In genomic region chr2:44311216-44311615, GRCm38 (mm10) we compare ENCODE assay signal across 8 mouse cellular contexts.
DNase-seq lines count a peak whose midpoint lies in the region; ATAC-seq lines count a peak whose summit lies in the region.

No protein-coding gene starts in this region.

- peaks cover 10% of the 10 kb centered on the region; the same call in 1 of the 2 replicates for H3K4me1 ChIP-seq in lung, embryonic 15.5 days
- H3K4me1 ChIP-seq in forebrain, embryonic 12.5 days, result peaks cover 15% of the 10 kb centered on the region
- no peaks in the 10 kb centered on the region; the same call in 1 of the 2 replicates for H3K4me1 ChIP-seq in limb, embryonic 11.5 days (ENCODE audit: control insufficient read depth, insufficient read depth, low read length)

- H3K4me3 ChIP-seq in lung, embryonic 15.5 days, result no peak overlapping the region
- H3K4me3 ChIP-seq in forebrain, embryonic 12.5 days (replicated peaks), result no peak overlapping the region
- H3K4me3 ChIP-seq in limb, embryonic 11.5 days (ENCODE audit: low read depth, low read length), result no peak overlapping the region

- H3K27me3 ChIP-seq in lung, embryonic 15.5 days, result no peaks in the 10 kb centered on the region
- H3K27me3 ChIP-seq in forebrain, embryonic 12.5 days, result no peaks in the 10 kb centered on the region
- H3K27me3 ChIP-seq in limb, embryonic 11.5 days (ENCODE audit: control insufficient read depth, insufficient read depth, low read length), result no peaks in the 10 kb centered on the region

- no peak for DNase-seq in lung, postnatal 4 days
- DNase-seq in limb, embryonic 11.5 days (ENCODE audit: low spot score), result peak; percentile 50
- DNase-seq in retina, embryonic 14.5 days (ENCODE audit: low spot score), result peak; percentile 33
- no peak for DNase-seq in spleen, postnatal 36 days (ENCODE audit: low spot score in 2 of 2)
- no peak for DNase-seq in urinary bladder, postnatal 36 days (ENCODE audit: low spot score in 2 of 2)
- DNase-seq in adrenal gland, postnatal 14 days, result no peak

- H3K9me3 ChIP-seq in lung, embryonic 15.5 days, result no peaks in the 10 kb centered on the region
- H3K9me3 ChIP-seq in forebrain, embryonic 12.5 days, result no peaks in the 10 kb centered on the region
- no peaks in the 10 kb centered on the region for H3K9me3 ChIP-seq in limb, embryonic 11.5 days (ENCODE audit: control insufficient read depth, low read length)

- H3K9ac ChIP-seq in lung, embryonic 15.5 days, result no peak overlapping the region
- H3K9ac ChIP-seq in forebrain, embryonic 12.5 days, result no peak overlapping the region
- no peak overlapping the region for H3K9ac ChIP-seq in limb, embryonic 11.5 days (ENCODE audit: low read length)

- H3K4me2 ChIP-seq in lung, embryonic 15.5 days, result peak overlapping the region; percentile 24; the same call in 1 of the 2 replicates
- peak overlapping the region; percentile 44 for H3K4me2 ChIP-seq in forebrain, embryonic 12.5 days
- H3K4me2 ChIP-seq in limb, embryonic 11.5 days (ENCODE audit: low read depth, severe bottlenecking), result peak overlapping the region; percentile 38

- ATAC-seq in lung, embryonic 15.5 days (ENCODE audit: borderline replicate concordance, extremely low read depth, low FRiP score, low TSS enrichment), result no peak; the same call in 1 of the 2 replicates
- ATAC-seq in forebrain, embryonic 12.5 days (ENCODE audit: low FRiP score), result peak; percentile 80
- peak; percentile 72; the same call in 1 of the 2 replicates for ATAC-seq in limb, embryonic 11.5 days (ENCODE audit: insufficient number of reproducible peaks, low FRiP score, low TSS enrichment, low read depth)

- H3K36me3 ChIP-seq in lung, embryonic 15.5 days, result no peaks in the 10 kb centered on the region
- no peaks in the 10 kb centered on the region for H3K36me3 ChIP-seq in forebrain, embryonic 12.5 days (replicated peaks)
- no peaks in the 10 kb centered on the region for H3K36me3 ChIP-seq in limb, embryonic 11.5 days (ENCODE audit: control insufficient read depth, insufficient read depth, low read length)

- H3K27ac ChIP-seq in lung, embryonic 15.5 days, result peak overlapping the region; percentile 55
- H3K27ac ChIP-seq in forebrain, embryonic 12.5 days, result no peak overlapping the region
- no peak overlapping the region for H3K27ac ChIP-seq in limb, embryonic 11.5 days (replicated peaks; ENCODE audit: low read depth, low read length)

- 21% methylated on average over 10 of the region's 10 CpGs for WGBS in lung, embryonic 15.5 days
- 2% methylated on average over 10 of the region's 10 CpGs for WGBS in forebrain, embryonic 12.5 days
- WGBS in limb, embryonic 11.5 days, result 5% methylated on average over 10 of the region's 10 CpGs

Comparison
In these comparisons a context has a peak if more than half of its experiments do, and no peak if none do; other contexts are left out.
1. DNase-seq: peak in limb, embryonic 11.5 days (single experiment) and retina, embryonic 14.5 days (single experiment); none in lung, postnatal 4 days (0 of 2), spleen, postnatal 36 days (0 of 2), urinary bladder, postnatal 36 days (0 of 2) and adrenal gland, postnatal 14 days (single experiment).
2. Peak in every context shown above with its lines, with median percentiles within 50 percentile points of each other: H3K4me2 ChIP-seq.